Mouse (Mus musculus): Measurements from ENCODE around the gene Slc19a3. TPM values are rescaled to one million over a fixed set of nuclear protein-coding genes. Genes with fewer than 3 reads are reported as not detected.

Slc19a3 gene
- polyA plus RNA-seq, 1 experiment: not detected

GRCm38 (mm10) chr1:83059278-83059677 lies 21.0 kb upstream of the Slc19a3 start, which contains the start of gene A030005K14Rik:
A030005K14Rik (minus strand) TSS chr1:83059378.
- peaks cover 2% of the 10 kb centered on the region; the same call in 1 of the 2 replicates for H3K4me1 ChIP-seq (ENCODE audit: control insufficient read depth, insufficient read depth, low read length)
- WGBS: 88% methylated on average over 9 of the region's 9 CpGs
- TF ChIP-seq CTCF (IDR thresholded peaks at IDR 0.05; ENCODE audit: insufficient read depth, low read depth, low read length) (no peak), POLR2A (IDR thresholded peaks at IDR 0.05; ENCODE audit: insufficient read depth, low read depth, low read length) (no peak)
- no peak within 1 kb of the TSS for H3K27ac ChIP-seq (ENCODE audit: insufficient read depth, low read depth, low read length)
- no peak within 1 kb of the TSS for H3K4me3 ChIP-seq (ENCODE audit: insufficient read depth, low read depth, low read length)

GRCm38 (mm10) chr1:83058481-83058880 lies 20.2 kb upstream of the Slc19a3 start:
- WGBS: 88% methylated on average over 1 of the region's 1 CpGs
- Histone ChIP-seq H3K4me3 (ENCODE audit: insufficient read depth, low read depth, low read length) (no peak overlapping the region), H3K27ac (ENCODE audit: insufficient read depth, low read depth, low read length) (no peak overlapping the region), H3K4me1 (ENCODE audit: control insufficient read depth, insufficient read depth, low read length) (peaks cover 2% of the 10 kb centered on the region; the same call in 1 of the 2 replicates)
- no peak for TF ChIP-seq CTCF (IDR thresholded peaks at IDR 0.05; ENCODE audit: insufficient read depth, low read depth, low read length)
- TF ChIP-seq POLR2A (IDR thresholded peaks at IDR 0.05; ENCODE audit: insufficient read depth, low read depth, low read length): no peak

GRCm38 (mm10) chr1:83044882-83045427 lies 6.7 kb upstream of the Slc19a3 start, which contains the start of gene Gm47969:
Gm47969 (plus strand) TSS chr1:83044932.
- TF ChIP-seq CTCF (IDR thresholded peaks at IDR 0.05; ENCODE audit: insufficient read depth, low read depth, low read length): no peak
- TF ChIP-seq POLR2A (IDR thresholded peaks at IDR 0.05; ENCODE audit: insufficient read depth, low read depth, low read length): no peak
- 77% methylated on average over 5 of the region's 5 CpGs for WGBS
- H3K4me1 ChIP-seq (ENCODE audit: control insufficient read depth, insufficient read depth, low read length): no peaks in the 10 kb centered on the region
- H3K27ac ChIP-seq (ENCODE audit: insufficient read depth, low read depth, low read length): no peak within 1 kb of the TSS
- H3K4me3 ChIP-seq (ENCODE audit: insufficient read depth, low read depth, low read length): no peak within 1 kb of the TSS

GRCm38 (mm10) chr1:83042380-83042779 lies 4.1 kb upstream of the Slc19a3 start, which contains the start of gene Krtap28-10:
Krtap28-10 (minus strand) TSS chr1:83042480.
- WGBS: 80% methylated on average over 1 of the region's 2 CpGs
- no peaks in the 10 kb centered on the region; the same call in 1 of the 2 replicates for H3K4me1 ChIP-seq (ENCODE audit: control insufficient read depth, insufficient read depth, low read length)
- H3K27ac ChIP-seq (ENCODE audit: insufficient read depth, low read depth, low read length): no peak within 1 kb of the TSS
- TF ChIP-seq CTCF (IDR thresholded peaks at IDR 0.05; ENCODE audit: insufficient read depth, low read depth, low read length) (no peak), POLR2A (IDR thresholded peaks at IDR 0.05; ENCODE audit: insufficient read depth, low read depth, low read length) (no peak)
- H3K4me3 ChIP-seq (ENCODE audit: insufficient read depth, low read depth, low read length): no peak within 1 kb of the TSS

- no peaks in the 10 kb centered on the region; the same call in 1 of the 2 replicates for H3K4me1 ChIP-seq (ENCODE audit: control insufficient read depth, insufficient read depth, low read length)
- TF ChIP-seq POLR2A (IDR thresholded peaks at IDR 0.05; ENCODE audit: insufficient read depth, low read depth, low read length) (no peak), CTCF (IDR thresholded peaks at IDR 0.05; ENCODE audit: insufficient read depth, low read depth, low read length) (no peak)
- no peak overlapping the region for H3K27ac ChIP-seq (ENCODE audit: insufficient read depth, low read depth, low read length)
- no peak overlapping the region for H3K4me3 ChIP-seq (ENCODE audit: insufficient read depth, low read depth, low read length)
- WGBS: 89% methylated on average over 4 of the region's 4 CpGs
Measured at GRCm38 (mm10) chr1:83039080-83039479, 832 bp upstream of the Slc19a3 start.

GRCm38 (mm10) chr1:83036892-83037667 lies 1.2 kb downstream of the Slc19a3 start:
- no peak for TF ChIP-seq POLR2A (IDR thresholded peaks at IDR 0.05; ENCODE audit: insufficient read depth, low read depth, low read length)
- TF ChIP-seq CTCF (IDR thresholded peaks at IDR 0.05; ENCODE audit: insufficient read depth, low read depth, low read length): no peak
- no peak overlapping the region for H3K27ac ChIP-seq (ENCODE audit: insufficient read depth, low read depth, low read length)
- 74% methylated on average over 11 of the region's 11 CpGs for WGBS

GRCm38 (mm10) chr1:83034509-83034908 lies 3.7 kb downstream of the Slc19a3 start:
- Histone ChIP-seq H3K4me1 (ENCODE audit: control insufficient read depth, insufficient read depth, low read length) (no peaks in the 10 kb centered on the region; the same call in 1 of the 2 replicates), H3K4me3 (ENCODE audit: insufficient read depth, low read depth, low read length) (no peak overlapping the region), H3K27ac (ENCODE audit: insufficient read depth, low read depth, low read length) (no peak overlapping the region)
- TF ChIP-seq CTCF (IDR thresholded peaks at IDR 0.05; ENCODE audit: insufficient read depth, low read depth, low read length) (no peak), POLR2A (IDR thresholded peaks at IDR 0.05; ENCODE audit: insufficient read depth, low read depth, low read length) (no peak)
- 71% methylated on average over 5 of the region's 5 CpGs for WGBS

More at GRCm38 (mm10) chr1:83036892-83037667, 1.2 kb downstream of the Slc19a3 start:
- H3K4me1 ChIP-seq (ENCODE audit: control insufficient read depth, insufficient read depth, low read length): no peaks in the 10 kb centered on the region; the same call in 1 of the 2 replicates
- no peak overlapping the region for H3K4me3 ChIP-seq (ENCODE audit: insufficient read depth, low read depth, low read length)

- TF ChIP-seq POLR2A (IDR thresholded peaks at IDR 0.05; ENCODE audit: insufficient read depth, low read depth, low read length): no peak
- no peak for TF ChIP-seq CTCF (IDR thresholded peaks at IDR 0.05; ENCODE audit: insufficient read depth, low read depth, low read length)
- 89% methylated on average over 6 of the region's 6 CpGs for WGBS
- Histone ChIP-seq H3K27ac (ENCODE audit: insufficient read depth, low read depth, low read length) (no peak overlapping the region), H3K4me1 (ENCODE audit: control insufficient read depth, insufficient read depth, low read length) (no peaks in the 10 kb centered on the region), H3K4me3 (ENCODE audit: insufficient read depth, low read depth, low read length) (no peak overlapping the region)
Measured at GRCm38 (mm10) chr1:83032508-83032907, 5.7 kb downstream of the Slc19a3 start.

- H3K4me1 ChIP-seq (ENCODE audit: control insufficient read depth, insufficient read depth, low read length): no peaks in the 10 kb centered on the region
- no peak for TF ChIP-seq POLR2A (IDR thresholded peaks at IDR 0.05; ENCODE audit: insufficient read depth, low read depth, low read length)
- no peak for TF ChIP-seq CTCF (IDR thresholded peaks at IDR 0.05; ENCODE audit: insufficient read depth, low read depth, low read length)
- H3K27ac ChIP-seq (ENCODE audit: insufficient read depth, low read depth, low read length): no peak overlapping the region
- H3K4me3 ChIP-seq (ENCODE audit: insufficient read depth, low read depth, low read length): no peak overlapping the region
- 46% methylated on average over 1 of the region's 1 CpGs for WGBS
Measured at GRCm38 (mm10) chr1:83031950-83032349, 6.3 kb downstream of the Slc19a3 start.
